Mouse (Mus musculus) left cerebral cortex, postnatal 4 days (tissue): ENCODE data around the gene Ppfibp2. TPM values are rescaled to one million over a fixed set of nuclear protein-coding genes. Genes with fewer than 3 reads are reported as not detected.
A peak's percentile ranks its signal among the peaks of the same experiment; 100 is the strongest.

Experiments
- DNase-seq: peaks from one replicate; pipeline ENCODE4 v3.0.0-alpha.2; 2022
- intact Hi-C: fragments of 180-260 bp; cut with DNase I; formaldehyde crosslinking; loops from one replicate; pipeline ENCODE4 v1.15.1; 2025
- total RNA-seq, 2 experiments: library from RNA; stranded (reverse); gene quantifications; 2 replicates each; pipeline ENCODE4 v1.2.3; 2021

Gene Ppfibp2
- total RNA-seq, 2 experiments from 2014 or later, result 2.6 to 2.9 TPM

- no peak for DNase-seq
- intact Hi-C loops, result no loop called here
These were observed 14.7 kb downstream of the Ppfibp2 start for GRCm38 (mm10) chr7:107609622-107610255.

GRCm38 (mm10) chr7:107610880-107611279 lies 15.9 kb downstream of the Ppfibp2 start:
- intact Hi-C loops, result no loop called here
- DNase-seq, result no peak

DNA sequence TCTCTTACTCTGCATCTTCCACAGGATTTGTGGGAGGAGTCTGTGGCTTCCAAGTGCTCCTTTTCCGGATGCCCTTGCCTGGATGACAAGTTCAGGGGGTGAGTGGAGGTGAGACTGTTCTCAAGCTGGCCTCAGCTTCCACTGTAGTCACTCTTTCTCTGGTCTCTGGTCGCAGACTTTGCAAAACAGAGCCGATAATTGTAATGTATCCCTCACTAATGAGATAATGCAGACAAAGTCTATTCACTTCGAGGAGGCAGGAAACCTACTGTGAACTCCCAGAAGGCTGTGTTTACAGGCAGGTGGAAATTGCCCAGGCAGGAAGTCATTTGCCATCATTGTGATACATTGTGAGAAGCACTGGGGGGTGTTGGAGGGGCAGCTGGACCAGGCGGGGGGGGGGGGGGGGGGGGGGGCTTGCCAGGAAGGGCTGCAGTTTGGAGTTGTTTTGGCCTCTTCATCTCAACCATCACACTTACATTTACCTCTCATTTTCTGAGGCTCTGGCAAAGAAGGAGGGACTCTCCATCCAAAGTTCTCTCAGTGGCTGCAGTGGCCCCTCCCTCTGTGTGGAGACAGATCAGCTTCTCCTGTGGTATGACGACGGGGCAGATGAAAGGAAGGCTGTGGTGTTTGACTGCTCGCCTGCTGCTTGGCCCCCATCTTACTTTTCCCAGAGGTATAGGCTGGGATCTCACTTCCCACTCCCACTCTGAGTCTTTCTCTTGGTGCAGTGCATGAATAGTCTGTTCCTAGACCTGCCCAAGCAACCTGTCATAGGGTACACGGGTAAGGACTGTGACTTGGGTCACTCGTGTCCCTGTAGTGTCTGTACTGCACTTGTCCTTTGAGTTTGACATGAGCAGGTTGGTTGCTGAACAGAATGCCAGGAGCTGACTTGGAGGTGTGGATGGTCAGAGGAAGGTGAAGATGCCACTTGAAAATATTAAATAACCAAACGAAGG lies 23.3 kb downstream of the Ppfibp2 start:
- DNase-seq, result no peak
- intact Hi-C loops, result no loop called here

DNA sequence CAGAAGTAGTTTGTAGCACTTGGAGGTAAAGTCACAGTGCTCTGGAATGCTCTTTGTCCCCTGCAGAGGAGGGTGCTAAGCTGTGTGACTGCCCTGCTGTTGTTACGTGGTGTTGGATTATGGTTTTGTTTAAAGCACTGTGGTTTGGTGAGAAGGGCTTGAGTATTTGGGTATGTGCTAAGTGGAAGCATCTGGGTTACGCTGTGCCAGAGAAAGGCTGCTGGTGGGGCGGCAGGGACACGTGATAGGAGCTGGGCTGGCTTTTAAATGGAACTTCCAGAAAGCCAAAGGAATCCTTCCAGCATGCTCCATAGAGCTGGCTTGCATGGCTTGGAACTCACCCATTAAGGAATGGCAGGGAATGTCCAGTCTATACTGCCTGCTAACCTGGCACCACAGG lies 24.2 kb downstream of the Ppfibp2 start:
- intact Hi-C loops, result no loop called here
- no peak for DNase-seq

- intact Hi-C loops, result no loop called here
- no peak for DNase-seq
These were observed 25.1 kb downstream of the Ppfibp2 start for GRCm38 (mm10) chr7:107620137-107620536.

- no peak for DNase-seq
- intact Hi-C loops, result no loop called here
These were observed 29.4 kb downstream of the Ppfibp2 start for GRCm38 (mm10) chr7:107624432-107624831.

GRCm38 (mm10) chr7:107625061-107625460 lies 30.1 kb downstream of the Ppfibp2 start, which contains the start of gene 5330417H12Rik:
5330417H12Rik (minus strand) TSS chr7:107625161.
- DNase-seq, result no peak
- intact Hi-C loops, result no loop called here

DNA sequence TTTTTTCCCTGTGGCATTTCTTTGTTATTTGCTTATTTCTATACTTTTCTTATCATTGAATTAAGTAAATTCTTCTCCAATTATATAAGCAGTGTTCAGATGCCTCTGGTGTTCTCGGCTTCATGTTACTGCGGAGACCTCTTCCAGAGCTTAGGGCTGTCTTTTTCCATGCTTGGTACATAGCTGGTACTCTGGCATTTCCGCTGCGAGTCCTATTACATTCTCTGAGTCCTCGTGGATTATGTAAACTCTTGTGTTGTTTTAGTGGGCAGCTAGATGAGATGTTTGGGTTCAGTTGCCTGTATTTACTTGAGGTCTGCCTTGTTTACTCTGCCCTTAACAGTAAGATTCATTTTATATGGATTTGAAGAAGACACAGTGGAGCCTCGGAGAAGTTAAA lies 30.8 kb downstream of the Ppfibp2 start:
- DNase-seq, result no peak
- intact Hi-C loops, result no loop called here

DNA sequence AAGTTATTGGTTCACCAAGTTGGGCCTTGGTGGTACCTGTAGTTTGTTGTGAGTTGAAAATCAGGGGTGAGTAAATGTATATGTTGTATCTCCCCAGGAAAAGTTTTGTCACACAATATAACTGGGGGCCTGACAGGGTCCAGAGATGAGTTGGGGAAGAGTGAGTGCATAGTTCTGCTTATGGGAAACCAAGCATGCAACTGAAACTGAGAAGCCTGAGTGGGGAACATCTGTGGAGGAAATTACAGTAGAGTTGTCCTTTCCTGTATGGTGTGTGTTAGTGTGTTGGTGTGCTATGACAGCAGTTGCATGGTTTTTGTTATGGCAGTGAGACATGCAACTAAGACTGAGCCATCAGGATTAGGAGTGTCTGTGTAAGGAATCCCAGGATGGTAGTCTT lies 33.4 kb downstream of the Ppfibp2 start:
- DNase-seq, result no peak
- intact Hi-C loops, result no loop called here

- no peak for DNase-seq
- intact Hi-C loops, result no loop called here
These were observed 38.2 kb downstream of the Ppfibp2 start for GRCm38 (mm10) chr7:107633201-107633600.

- intact Hi-C loops, result no loop called here
- DNase-seq, result no peak
These were observed 42.4 kb downstream of the Ppfibp2 start for GRCm38 (mm10) chr7:107637398-107637797.

DNA sequence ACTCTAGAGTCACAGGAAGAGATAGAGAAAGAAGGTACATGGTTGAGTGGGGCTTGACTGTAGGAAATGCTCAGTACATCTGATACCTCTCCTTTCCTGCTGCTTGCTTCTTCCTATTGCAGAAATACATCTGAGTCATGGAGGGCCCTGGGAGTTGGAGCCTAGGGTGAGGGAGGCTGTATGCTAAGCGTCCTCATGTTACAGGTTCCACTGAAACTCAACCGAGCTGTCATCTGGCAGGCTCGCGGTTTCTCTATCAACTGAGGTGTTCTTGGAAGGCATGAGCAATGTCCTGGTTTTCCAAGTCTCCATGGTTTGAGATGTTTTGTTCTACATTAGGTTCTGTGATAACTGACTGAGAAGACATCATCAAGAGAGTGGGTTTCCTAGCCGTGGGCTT lies 43.0 kb downstream of the Ppfibp2 start:
- intact Hi-C loops, result no loop called here

DNA sequence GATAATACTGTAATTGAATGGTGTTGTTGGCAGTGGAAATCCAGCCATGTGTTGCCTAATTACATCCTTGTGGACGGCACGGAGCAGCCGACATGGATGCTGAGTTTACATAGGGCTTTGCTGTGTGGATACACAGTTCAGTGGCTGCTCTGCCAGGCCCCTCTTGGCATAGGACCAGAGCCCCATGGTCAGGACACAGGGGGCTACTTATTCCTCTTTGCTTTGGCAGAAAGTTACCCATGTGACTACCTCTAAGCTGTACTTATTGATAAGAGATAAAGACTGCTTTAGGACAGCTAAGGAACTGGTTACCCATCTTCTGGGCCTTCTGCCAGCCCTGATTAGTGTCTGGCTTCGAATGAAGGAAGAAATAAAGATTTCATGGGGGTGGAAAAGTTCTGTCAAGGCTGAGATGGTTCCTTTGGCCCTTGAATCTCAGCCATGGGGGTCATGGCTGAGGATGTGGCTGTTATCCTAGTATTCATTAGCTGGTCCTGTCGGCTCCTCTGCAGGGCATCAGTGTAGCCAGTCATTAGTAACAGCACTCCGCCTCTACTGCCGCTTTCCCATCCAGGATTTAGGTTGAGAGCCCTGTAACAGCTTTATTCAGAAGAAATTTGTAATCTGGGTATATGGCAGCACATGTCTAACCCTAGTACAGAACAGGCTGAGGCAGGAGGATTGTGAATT lies 47.7 kb downstream of the Ppfibp2 start:
- intact Hi-C loops, result no loop called here
- DNase-seq, result peak; percentile 89

More for the DNA sequence above, 43.0 kb downstream of the Ppfibp2 start:
- DNase-seq, result no peak

GRCm38 (mm10) chr7:107644987-107645386 lies 50.0 kb downstream of the Ppfibp2 start:
- intact Hi-C loops, result no loop called here
- no peak for DNase-seq

- intact Hi-C loops, result no loop called here
These were observed 54.1 kb downstream of the Ppfibp2 start for GRCm38 (mm10) chr7:107648937-107649688.

GRCm38 (mm10) chr7:107649990-107650389 lies 55.0 kb downstream of the Ppfibp2 start:
- intact Hi-C loops, result loop anchor here (10.0 kb wide), 1 partner anchor 55 kb away; the partner anchor contains the start of gene Ppfibp2
- DNase-seq, result no peak

More at GRCm38 (mm10) chr7:107648937-107649688, 54.1 kb downstream of the Ppfibp2 start:
- DNase-seq, result no peak

GRCm38 (mm10) chr7:107651821-107652220 lies 56.8 kb downstream of the Ppfibp2 start:
- intact Hi-C loops, result loop anchor here (10.0 kb wide), 1 partner anchor 57 kb away; the partner anchor contains the start of gene Ppfibp2
- no peak for DNase-seq

GRCm38 (mm10) chr7:107656451-107656850 lies 61.4 kb downstream of the Ppfibp2 start:
- intact Hi-C loops, result loop anchor here (10.0 kb wide), 1 partner anchor 62 kb away; the partner anchor contains the start of gene Ppfibp2

DNA sequence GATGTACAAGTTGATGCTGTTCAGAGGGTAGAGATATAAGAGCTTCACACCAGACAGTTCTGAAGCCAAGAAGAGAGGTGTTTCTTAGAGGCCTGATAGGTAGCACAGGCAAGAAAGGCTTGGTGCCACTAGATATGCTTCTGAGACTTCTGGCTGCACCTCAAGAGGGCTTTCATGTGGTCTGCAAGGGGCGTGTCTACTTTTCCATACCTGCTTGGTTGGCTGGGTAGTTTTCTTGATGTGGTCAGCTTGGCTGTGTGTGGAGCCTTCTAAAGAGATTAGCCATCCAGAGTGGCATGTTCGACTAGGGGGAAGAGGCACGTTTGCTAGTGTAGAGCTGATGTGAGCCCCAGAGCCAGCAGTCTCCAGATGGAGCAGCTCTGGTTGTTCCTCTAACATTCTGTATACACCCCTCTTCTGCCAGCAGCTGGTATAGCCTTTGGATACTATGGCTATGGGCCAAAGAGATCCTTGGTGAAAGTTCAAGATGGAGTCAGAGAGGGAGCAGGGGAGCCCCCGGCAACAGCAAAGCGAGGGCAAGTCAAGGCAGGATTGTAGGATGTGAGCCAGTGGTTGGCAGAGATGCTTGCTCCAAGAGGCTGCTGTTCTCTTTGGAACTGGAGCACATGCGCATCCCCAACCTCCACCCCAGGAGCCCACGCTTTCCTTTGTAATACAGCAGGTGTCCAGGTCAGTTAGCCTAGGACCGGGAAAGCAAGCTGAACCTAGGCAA lies 64.3 kb downstream of the Ppfibp2 start:
- intact Hi-C loops, result loop anchor here (2.0 to 10.0 kb wide), 2 partner anchors 65 to 79 kb away; partner anchors contain the start of gene Ppfibp2
- no peak for DNase-seq

More at GRCm38 (mm10) chr7:107656451-107656850, 61.4 kb downstream of the Ppfibp2 start:
- DNase-seq, result no peak
